Mouse (Mus musculus): Measurements from ENCODE around the gene Stx1b. TPM values are rescaled to one million over a fixed set of nuclear protein-coding genes. Genes with fewer than 3 reads are reported as not detected.

Gene Stx1b
- 36.0 and 46.5 TPM in 2 replicates for polyA plus RNA-seq (2012; rRNA removed)

DNA sequence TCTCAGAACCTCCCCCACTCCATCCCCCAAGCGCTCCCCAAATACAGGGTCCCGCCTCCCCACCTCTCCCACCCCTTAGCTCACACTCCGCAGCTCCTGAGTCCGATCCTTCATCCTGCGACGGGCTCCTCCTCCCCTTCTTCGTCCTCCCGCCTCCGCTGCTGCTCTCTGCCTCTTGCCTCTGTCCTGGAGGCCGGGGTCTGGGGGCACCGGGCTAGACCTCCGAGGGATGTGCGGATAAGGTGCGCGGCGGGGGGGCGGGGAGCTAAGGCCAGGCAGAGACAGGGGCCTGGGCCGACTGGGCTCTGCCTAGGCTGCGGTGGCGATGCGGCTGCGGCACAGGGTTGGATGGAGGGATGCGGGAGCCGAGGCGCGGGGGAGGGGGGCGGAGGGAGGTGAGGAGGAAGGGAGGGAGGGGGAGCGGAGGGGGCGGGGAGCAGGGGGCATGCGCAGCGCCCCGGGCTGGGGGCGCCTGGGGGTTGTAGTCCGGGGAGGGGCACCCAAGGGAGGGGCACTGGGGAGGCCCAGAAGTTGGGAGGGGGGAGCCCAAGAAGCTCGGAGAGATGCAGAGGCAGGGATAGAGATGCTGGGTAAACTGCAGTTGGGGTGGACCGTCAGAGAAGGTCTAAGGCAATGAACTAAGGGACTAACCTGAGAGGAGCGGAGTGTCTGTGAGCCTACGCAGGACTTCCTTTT lies at the start of gene Stx1b, which contains the start of gene Stx4a:
Stx1b (minus strand) TSS at position 374 of the 696 bp plus-strand sequence.
Stx4a (plus strand) TSS at position 119 of the 696 bp plus-strand sequence.

DNA sequence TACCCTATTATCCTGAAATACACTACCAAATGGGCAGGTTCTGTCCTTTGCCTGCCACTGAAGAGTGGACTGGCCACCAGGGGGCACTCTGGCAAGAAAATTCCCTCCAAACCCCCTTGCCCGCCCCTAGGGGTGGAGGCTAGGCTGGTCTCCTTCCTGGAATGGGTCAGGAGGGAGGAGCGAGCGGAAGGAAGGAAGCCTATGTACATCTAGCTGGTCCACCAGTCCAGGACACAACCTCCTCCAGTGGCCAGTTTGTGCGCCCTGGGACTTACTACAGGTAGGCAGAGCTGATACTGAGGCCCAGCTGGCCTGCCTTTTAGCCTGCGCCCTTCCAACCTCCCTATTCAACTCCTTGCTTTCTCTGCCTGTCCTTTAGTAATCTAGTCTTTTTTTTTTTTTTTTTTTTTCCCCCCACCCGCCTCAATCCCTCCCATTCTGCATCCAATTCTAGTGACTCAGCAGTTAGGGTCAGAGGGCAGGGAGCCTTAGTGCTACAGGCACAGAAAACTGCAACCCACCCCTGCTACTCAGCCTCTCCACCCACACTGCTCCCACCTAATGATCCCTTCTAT lies 23.8 kb downstream of the Stx1b start, which contains the start of gene Hsd3b7:
Hsd3b7 (plus strand) TSS at position 170 of the 575 bp plus-strand sequence.

DNA sequence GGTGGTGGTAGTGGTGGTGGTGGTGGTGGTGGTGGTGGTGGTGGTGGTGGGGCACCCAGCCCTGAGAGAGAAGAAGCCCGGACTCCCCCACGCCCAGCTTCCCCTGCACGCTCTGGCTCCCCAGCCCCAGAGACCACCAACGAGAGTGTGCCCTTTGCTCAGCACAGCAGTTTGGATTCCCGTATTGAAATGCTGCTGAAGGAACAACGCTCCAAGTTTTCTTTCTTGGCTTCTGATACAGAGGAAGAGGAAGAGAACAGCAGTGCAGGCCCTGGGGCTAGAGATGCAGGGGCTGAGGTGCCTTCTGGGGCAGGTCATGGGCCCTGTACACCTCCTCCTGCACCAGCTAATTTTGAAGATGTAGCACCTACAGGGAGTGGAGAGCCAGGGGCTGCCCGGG lies 39.0 kb downstream of the Stx1b start, which contains the start of gene Gm49388:
Gm49388 (plus strand) TSS at position 301 of the 400 bp plus-strand sequence.

DNA sequence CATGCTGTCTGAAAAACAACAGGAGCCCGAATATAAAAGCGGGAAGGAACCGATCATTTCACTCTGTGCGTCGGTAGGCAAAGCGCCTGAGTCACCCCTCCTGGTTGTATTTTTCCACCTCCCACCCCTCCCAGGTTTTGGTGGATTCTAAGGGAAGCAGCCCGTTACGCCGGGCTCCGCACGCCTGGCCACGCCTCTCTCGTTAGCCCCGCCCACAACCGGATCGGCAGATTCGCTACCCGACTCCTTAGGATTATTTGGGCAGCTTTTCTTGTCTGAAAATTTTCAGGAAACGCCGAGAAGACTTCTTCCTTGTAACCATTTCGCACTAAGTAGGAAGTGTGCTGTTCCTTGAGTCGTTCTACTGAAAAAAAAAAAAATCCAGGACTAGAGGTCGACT lies 47.9 kb downstream of the Stx1b start, which contains the start of gene Setd1a:
Setd1a (plus strand) TSS at position 245 of the 400 bp plus-strand sequence.

DNA sequence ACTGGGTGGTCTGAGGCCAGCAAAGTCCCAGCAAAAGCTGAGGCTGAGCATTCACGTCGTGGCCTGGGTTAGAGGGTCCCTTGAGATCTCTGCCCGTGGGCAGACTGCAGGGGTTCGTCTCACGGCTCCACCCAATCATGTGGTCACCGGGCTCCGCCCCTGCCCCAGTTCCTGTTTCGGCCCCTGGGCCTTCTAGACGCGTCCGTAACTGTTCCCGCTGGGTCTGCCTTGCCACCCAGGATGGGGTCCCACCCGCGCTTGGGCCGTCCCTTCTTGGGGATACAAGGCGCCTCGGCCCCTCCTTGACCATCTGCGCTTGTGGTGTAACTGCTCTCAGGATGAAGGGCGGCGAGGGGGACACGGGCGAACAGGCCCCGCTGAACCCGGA lies 54.7 kb downstream of the Stx1b start, which contains the start of gene Orai3:
Orai3 (plus strand) TSS at position 165 of the 388 bp plus-strand sequence.

Other genes with a start within 250 kb of the Stx1b start
- gene Ccdc189, start 236.0 kb downstream of the Stx1b start, polyA plus RNA-seq (2012; rRNA removed) = 13.9 and 14.3 TPM in 2 replicates
- 53.8 and 65.4 TPM in 2 replicates for gene Rnf40, start 235.8 kb downstream of the Stx1b start, polyA plus RNA-seq (2012; rRNA removed)
- 37.7 and 70.8 TPM in 2 replicates for gene Zfp629, start 208.8 kb downstream of the Stx1b start, polyA plus RNA-seq (2012; rRNA removed)
- gene Bcl7c, start 115.6 kb downstream of the Stx1b start, polyA plus RNA-seq (2012; rRNA removed) = 60.0 and 95.8 TPM in 2 replicates
- 11.5 and 13.9 TPM in 2 replicates for gene Ctf1, start 111.8 kb downstream of the Stx1b start, polyA plus RNA-seq (2012; rRNA removed)
- not detected in 2 replicates for gene Ctf2, start 92.4 kb downstream of the Stx1b start, polyA plus RNA-seq (2012; rRNA removed)
- gene Fbxl19, start 80.0 kb downstream of the Stx1b start, polyA plus RNA-seq (2012; rRNA removed) = 84.5 and 155 TPM in 2 replicates
- 6.3 and 10.3 TPM in 2 replicates for gene Orai3, start 54.7 kb downstream of the Stx1b start, polyA plus RNA-seq (2012; rRNA removed)
- gene Setd1a, start 47.9 kb downstream of the Stx1b start, polyA plus RNA-seq (2012; rRNA removed) = 26.7 and 29.9 TPM in 2 replicates
- 0.63 and 11.8 TPM in 2 replicates for gene Gm49388, start 38.9 kb downstream of the Stx1b start, polyA plus RNA-seq (2012; rRNA removed)
- gene Hsd3b7, start 23.9 kb downstream of the Stx1b start, polyA plus RNA-seq (2012; rRNA removed) = 8.7 and 16.1 TPM in 2 replicates
- 69.6 and 99.1 TPM in 2 replicates for gene Stx4a, start 255 bp downstream of the Stx1b start, polyA plus RNA-seq (2012; rRNA removed)
- 26.7 and 27.5 TPM in 2 replicates for gene Zfp646, start 51.7 kb upstream of the Stx1b start, polyA plus RNA-seq (2012; rRNA removed)
- gene Zfp668, start 52.3 kb upstream of the Stx1b start, polyA plus RNA-seq (2012; rRNA removed) = 16.2 and 20.9 TPM in 2 replicates
- gene Prss53, start 66.4 kb upstream of the Stx1b start, polyA plus RNA-seq (2012; rRNA removed) = 1.2 and 1.6 TPM in 2 replicates
- gene Gm21974, start 70.9 kb upstream of the Stx1b start, polyA plus RNA-seq (2012; rRNA removed) = not detected in 2 replicates
- gene Vkorc1, start 71.1 kb upstream of the Stx1b start, polyA plus RNA-seq (2012; rRNA removed) = 36.5 and 56.2 TPM in 2 replicates
- gene Bckdk, start 79.5 kb upstream of the Stx1b start, polyA plus RNA-seq (2012; rRNA removed) = 37.4 and 59.5 TPM in 2 replicates
- 45.6 and 52.9 TPM in 2 replicates for gene Kat8, start 88.0 kb upstream of the Stx1b start, polyA plus RNA-seq (2012; rRNA removed)
- 1.0 and 3.1 TPM in 2 replicates for gene Prss8, start 105.6 kb upstream of the Stx1b start, polyA plus RNA-seq (2012; rRNA removed)
- gene Prss36, start 122.2 kb upstream of the Stx1b start, polyA plus RNA-seq (2012; rRNA removed) = 8.6 and 8.8 TPM in 2 replicates
- gene Fus, start 142.9 kb upstream of the Stx1b start, polyA plus RNA-seq (2012; rRNA removed) = 824 and 846 TPM in 2 replicates
- 7.1 and 10.2 TPM in 2 replicates for gene Pycard, start 169.3 kb upstream of the Stx1b start, polyA plus RNA-seq (2012; rRNA removed)
- gene Trim72, start 179.4 kb upstream of the Stx1b start, polyA plus RNA-seq (2012; rRNA removed) = 1.1 and 1.6 TPM in 2 replicates
- gene Itgam, start 238.1 kb upstream of the Stx1b start, polyA plus RNA-seq (2012; rRNA removed) = 0.91 and 2.4 TPM in 2 replicates
- gene Gm49368, start 238.1 kb upstream of the Stx1b start, polyA plus RNA-seq (2012; rRNA removed) = 0.01 TPM in 1 of 2 replicates, not detected in the other